Mouse (Mus musculus) adrenal gland, postnatal 14 days (tissue): Measurements from ENCODE around the gene Oprl1. TPM values are rescaled to one million over a fixed set of nuclear protein-coding genes. Genes with fewer than 3 reads are reported as not detected.

Source experiments
- DNase-seq: peaks from one replicate; pipeline ENCODE4 v3.0.0; 2021; ENCODE audit warnings: mixed read lengths
- total RNA-seq: library from RNA; stranded (reverse); gene quantifications from 2 replicates; pipeline ENCODE4 v1.2.3, GENCODE M21; 2021

Oprl1 gene
- total RNA-seq, 1 experiment from 2014 or later, result 1.5 TPM

DNA sequence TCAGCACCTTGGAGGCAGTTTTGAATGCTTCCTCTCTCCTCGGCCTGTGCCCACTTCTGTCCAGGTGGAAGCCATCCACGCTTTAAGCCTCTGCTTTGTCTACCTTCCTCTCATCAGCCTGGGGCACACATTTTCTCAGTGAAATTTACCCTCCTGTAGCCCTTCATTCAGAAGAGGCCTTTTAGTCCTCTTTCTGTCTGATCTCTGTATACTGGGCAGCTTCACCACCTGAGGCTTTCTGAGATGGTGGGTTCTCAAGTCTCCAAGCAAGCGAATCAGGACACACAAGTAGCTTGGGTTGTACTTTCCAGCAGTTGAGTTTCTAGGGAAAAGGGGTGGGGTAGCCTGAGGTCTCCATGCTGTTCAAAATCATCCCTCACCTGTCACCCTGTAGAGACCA is 22.5 kb upstream of the Oprl1 start:
- no peak for DNase-seq

DNA sequence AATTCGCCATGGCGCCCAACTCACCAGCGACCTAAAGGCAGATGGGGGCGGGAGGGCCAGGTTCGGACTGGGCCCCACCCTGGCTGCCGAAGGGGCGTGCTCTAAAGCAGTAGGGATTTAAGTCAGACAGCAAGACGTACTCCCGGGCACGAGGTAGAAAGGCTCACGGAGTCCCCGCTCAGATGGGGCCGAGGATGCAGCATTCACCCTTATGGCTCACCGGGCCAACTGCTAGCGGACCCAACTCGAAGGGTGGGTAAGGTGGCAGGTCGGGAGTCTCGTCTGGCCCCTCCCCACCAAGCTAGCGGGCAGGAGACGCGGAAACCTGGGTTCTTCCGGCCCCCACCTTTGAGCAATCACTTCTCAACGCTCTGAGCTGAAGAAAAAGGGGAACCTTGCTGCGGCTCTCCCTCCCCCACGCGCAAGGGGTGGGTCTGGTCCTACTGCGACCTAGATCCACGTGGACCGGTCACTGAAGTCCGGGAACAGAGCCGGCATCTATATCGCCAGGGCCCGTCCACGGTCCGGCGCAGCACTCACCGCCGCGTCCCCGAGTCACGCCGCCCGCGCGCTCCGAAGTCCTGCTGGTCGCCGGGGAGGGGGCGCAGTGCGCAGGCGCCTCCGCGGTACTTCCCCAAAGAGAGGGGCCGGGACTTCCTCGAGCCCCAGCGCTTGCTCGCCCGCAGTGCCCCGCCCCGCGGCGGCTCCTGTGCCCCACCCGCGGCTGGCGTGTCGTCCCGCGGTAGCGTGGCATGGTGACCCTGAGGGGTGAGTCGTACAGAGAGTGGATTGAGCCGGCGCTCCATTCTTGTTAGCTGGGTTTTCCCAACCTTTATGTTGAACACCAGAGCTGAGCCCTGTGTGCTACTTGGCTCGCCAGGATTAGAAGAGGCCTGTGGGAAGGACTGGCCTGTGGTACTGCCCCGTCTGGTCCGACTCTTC is 21.2 kb upstream of the Oprl1 start, which contains the start of gene Rgs19:
Gene Rgs19, minus strand, starts transcription at position 639 of the 942 bp plus-strand sequence.
- DNase-seq, result peak; percentile 91

- DNase-seq, result no peak
Observed at GRCm38 (mm10) chr2:181694581-181694980, 20.2 kb upstream of the Oprl1 start.

DNA sequence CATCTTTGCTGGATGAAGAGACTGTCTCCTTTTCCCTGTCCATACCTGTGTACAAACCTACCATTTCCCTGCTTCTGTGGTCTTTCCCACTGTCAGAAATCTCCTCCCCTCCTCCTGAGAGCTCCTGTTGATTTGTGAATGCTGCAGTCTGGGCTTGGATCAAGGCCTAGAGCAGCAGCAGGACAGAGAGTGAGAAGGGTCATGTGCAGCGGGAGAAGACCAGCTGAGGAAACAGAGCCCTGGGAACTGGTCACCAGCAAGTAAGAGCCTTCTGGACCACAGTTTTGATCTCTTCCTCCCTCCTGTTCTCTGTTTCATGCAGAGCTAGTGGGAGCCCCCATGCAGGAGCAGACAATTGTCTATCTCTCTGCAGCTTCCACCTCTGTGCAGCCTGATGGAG is 19.0 kb upstream of the Oprl1 start:
- no peak for DNase-seq

GRCm38 (mm10) chr2:181696801-181697420 is 17.9 kb upstream of the Oprl1 start:
- no peak for DNase-seq

- no peak for DNase-seq
Observed at GRCm38 (mm10) chr2:181698241-181698640, 16.6 kb upstream of the Oprl1 start, which contains the start of gene Lkaaear1. Gene Lkaaear1, minus strand, starts transcription at chr2:181698442.

GRCm38 (mm10) chr2:181706668-181707067 is 8.1 kb upstream of the Oprl1 start:
- no peak for DNase-seq

DNA sequence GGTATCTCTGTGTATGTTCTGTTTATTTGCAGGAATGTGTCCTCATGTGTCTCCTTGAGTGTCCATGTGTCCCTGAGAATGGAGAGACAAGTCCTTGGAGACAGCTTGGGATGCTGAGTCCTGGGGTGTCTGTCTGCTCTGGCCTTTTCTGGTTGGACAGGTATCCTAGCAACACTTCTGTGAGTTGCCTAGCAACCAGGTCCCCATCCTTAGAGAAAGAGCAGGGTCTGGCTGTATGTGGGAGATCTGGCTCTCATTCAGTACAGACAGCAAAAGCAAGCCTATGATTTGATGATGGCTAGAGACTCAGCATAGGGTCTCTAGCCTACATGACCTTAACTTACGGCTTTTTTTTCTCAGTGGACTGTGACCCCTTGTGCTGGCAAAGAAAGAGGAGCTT is 1.1 kb upstream of the Oprl1 start:
- no peak for DNase-seq

GRCm38 (mm10) chr2:181715382-181715781 is 566 bp downstream of the Oprl1 start:
- no peak for DNase-seq

DNA sequence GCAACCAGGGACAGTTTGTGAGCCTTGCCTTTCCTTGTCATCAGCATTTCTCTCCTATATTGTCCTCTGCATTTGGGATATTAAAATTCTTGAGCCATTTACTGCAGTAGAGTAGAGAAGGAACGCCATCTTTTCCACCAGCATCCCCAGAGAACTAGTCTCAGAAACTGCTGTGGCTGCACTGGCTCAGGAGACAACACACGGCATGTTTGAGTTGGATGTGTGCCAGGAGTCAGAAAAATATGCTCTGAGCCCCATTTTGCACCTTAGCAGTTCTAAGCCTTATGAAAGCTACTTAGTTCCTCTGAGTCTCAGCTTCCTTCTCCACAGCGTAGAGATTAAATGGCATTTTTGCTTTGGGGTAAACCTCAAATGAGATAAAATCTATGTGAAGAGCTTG is 2.2 kb downstream of the Oprl1 start:
- DNase-seq, result no peak

- DNase-seq, result no peak
Observed at GRCm38 (mm10) chr2:181720061-181720460, 5.2 kb downstream of the Oprl1 start.

DNA sequence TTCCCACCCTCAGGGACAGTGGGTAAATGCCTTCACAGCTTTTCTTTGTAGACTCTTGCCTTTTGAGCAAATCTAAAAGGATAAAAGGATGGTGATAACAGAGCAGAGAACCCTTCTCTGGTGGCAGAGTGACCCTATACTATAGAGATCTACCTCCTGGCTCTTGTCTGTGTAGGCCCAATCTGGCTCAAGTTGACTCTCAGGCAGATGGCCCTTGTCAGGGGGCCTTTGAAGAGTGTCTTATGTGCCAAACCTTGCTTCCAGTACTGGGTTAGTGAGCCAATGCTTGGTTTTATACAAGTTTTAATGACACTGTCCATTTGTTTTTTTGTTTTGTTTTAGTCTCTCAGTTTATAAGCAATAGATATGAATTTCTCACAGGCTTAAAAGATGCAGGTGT is 6.4 kb downstream of the Oprl1 start:
- no peak for DNase-seq

DNA sequence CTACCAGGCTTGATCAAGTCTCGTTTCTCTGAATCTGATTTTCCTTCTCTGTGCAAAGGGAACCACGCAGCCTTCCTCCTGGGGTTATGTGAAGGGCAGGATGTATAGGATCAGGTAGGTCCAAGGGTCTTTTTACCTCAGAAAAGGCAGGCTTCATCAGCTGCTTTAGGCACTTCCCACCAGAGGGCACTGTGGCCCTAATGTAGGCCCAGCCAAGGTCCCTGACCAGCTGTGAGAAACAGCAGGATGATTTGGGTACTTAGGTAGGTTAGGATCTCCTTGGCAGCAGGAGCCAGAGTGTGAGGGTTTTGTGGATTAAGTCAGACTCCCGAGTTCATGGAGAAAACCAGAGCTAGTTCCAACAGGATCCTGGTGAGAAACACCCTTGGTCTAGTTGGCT is 7.4 kb downstream of the Oprl1 start:
- peak; percentile 41 for DNase-seq

DNA sequence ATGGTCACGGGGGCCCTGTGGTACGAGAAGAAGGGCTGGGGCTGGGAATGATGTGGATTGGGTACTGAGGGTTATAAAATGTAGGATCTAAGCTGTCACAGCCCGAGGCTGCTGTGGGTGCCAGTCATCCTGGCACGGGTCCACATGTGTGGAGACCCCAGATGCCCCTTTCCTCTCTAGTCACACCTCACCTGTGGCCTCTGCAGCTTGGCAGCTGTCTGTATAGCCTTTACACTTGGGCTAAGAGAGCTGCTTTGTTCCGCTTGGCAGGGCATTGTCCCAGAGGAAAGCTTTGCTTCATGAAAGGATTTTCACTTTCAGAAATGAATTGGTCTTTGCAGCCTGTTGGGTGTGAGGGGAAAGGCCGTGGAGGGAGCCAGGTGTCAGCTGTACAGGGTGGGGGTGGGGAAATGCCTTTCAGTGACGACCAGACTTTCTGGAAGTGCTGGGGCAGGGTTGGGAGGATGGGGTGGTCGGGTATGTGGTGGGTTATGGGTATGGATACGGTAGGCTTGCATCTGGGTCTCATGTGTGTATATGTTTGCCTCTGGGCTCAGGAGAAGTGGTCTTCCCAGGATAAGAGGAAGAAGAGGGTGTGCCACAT is 12.9 kb downstream of the Oprl1 start:
- DNase-seq, result peak; percentile 19

- no peak for DNase-seq
Observed at GRCm38 (mm10) chr2:181730051-181730450, 15.2 kb downstream of the Oprl1 start.

- no peak for DNase-seq
Observed at GRCm38 (mm10) chr2:181752626-181753025, 37.8 kb downstream of the Oprl1 start.

DNA sequence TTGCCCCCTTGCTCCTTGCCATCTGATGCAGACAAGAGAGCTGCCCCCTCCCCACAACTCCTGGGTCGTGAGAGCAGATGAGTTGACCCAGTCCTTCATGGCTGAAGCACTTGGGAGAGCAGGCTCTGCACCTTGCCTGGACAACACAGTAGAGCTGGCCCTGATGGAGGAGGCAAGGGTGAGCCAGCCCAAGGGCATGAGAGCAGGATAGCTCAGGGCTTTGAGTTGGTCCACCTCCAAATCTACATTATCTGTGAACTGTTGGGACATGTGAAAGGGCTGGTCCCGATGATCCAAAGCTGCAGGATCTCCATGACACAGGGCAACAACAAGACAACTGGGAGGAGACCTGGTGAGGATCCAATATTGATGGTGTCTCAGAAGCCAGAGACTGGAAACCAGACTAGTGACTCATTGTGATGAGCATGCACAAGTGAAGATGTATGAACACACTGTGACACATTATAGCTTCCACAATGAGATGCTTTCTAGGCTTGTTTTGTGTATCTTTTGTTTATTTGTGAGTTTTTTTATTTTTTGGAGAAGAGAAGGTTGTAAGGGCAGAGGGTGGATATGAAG is 43.4 kb downstream of the Oprl1 start:
- no peak for DNase-seq

DNA sequence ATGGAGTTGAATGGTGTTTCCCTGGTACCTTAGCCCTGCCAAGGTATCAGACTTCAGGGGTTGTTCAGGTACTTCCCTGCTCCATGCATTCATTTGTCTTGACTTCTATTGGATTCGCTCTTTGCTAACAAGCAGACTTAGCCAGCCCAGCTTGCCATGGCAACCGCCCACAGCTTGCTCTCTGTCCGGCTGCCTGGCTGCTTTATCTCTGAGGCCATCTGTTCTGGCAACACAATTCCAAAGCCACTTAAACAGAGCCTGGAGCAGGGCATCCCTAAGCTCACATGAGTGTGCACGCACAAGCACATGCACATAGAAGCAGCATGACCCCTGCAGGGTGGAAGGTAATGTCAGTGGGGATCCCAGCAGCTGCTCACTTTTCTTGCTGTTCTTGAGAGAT is 44.2 kb downstream of the Oprl1 start:
- DNase-seq, result peak; percentile 38

DNA sequence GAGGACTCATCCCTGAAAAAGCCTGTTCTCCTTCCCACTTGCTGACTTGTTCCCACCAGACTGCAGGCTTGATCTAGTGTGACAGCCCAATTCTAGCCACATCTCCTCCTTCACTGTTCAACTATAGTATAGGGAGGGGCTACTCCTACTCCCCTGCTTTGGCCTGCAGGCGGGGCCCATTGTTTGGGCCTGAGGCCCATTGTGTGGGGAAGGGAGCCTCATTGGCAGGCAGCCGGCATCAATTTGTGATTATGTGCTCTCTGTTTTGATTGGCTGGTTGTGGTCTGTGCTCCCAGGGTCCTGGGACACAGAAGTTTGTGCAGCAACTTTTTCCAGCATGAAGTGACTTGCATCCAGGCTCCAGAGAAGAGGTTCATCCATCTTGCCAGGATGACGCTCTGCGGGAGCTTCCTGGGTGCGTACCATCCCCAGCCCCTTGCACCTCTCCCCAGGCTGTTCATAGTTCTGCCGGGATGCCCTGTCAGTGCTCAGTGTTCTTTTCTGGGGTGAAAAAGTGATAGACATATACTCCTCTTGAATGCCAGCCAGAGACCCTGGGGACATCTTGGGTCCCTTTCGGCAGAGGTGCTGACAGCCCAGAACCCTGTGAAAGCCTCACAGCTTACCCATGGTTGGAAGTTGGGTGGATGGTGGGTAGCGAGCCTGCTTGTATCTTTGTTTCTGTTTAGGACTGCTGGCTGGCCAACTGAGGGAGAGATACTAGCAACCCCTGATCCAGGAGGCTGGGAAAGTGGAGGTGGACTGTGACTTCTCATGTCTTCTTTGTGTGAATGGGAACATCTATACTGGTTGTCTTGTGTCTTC is 48.4 kb downstream of the Oprl1 start, which contains the start of gene Myt1:
Gene Myt1, plus strand, starts transcription at position 327 of the 825 bp plus-strand sequence.
- DNase-seq, result no peak

GRCm38 (mm10) chr2:181763886-181764527 is 49.2 kb downstream of the Oprl1 start:
- no peak for DNase-seq

DNA sequence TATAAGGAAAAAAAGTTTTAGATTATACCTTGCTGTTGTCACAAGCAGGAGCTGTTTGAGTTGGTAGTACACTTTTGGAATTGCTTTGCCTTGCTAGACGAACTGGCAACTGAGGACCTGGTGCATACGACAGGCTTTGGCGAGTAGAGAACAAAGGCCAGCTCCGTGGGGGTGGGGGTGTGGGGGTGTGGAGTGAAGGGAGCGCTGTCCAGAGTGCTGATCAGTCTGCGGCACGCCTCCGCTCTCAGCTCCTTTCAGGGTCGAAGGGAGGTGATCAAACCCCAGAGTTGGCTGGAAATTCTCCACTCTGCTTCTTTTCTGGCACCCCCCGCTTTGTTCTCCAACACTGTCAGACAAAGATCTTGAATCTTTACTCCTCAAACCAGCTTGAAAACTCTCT is 49.8 kb downstream of the Oprl1 start:
- peak; percentile 77 for DNase-seq
